Mouse (Mus musculus) monocyte, adult 5-6 weeks (primary cell): ENCODE measurements around the gene Rab20. TPM values are rescaled to one million over a fixed set of nuclear protein-coding genes. Genes with fewer than 3 reads are reported as not detected.

Experiments used
- ATAC-seq: fragments of 153-309, 156-312 bp; replicated peaks from 2 replicates; pipeline ENCODE4 v1.8.0; 2017; ENCODE audit warnings: mild to moderate bottlenecking; ENCODE audit not compliant: low TSS enrichment, insufficient number of reproducible peaks, severe bottlenecking, poor library complexity, low FRiP score
- total RNA-seq: library from RNA; stranded (forward); fragments of 200-1000, 200-491, 200-594 nt; gene quantifications from 3 replicates; pipeline ENCODE4 v1.2.3, GENCODE M21; 2017

The Rab20 gene
- total RNA-seq, 1 experiment from 2014 or later = 18.9 TPM

- ATAC-seq = no peak
Measured at GRCm38 (mm10) chr8:11421105-11421504, 57.4 kb downstream of the Rab20 start.

DNA sequence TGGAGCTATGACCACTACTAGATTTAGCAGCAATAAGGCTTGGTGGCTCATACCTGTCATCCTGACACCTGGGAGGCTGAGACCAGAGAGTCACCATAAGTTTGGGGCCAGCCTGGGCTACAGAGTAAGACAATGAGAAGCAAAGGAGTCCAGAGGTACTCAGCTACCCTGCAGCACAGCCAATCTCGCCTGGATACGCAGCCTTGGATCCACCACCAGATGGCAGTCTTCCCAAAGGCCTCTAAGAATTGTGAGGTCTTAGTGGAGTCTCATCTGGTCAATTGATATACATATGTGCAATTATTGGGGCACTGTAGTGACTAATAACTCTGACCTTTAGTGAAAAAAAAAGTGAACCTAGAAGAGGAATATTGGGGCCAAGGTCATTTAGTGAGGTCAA lies 58.9 kb downstream of the Rab20 start:
- peak; percentile 77 for ATAC-seq

- no peak for ATAC-seq
Measured at GRCm38 (mm10) chr8:11419232-11419631, 59.3 kb downstream of the Rab20 start.

DNA sequence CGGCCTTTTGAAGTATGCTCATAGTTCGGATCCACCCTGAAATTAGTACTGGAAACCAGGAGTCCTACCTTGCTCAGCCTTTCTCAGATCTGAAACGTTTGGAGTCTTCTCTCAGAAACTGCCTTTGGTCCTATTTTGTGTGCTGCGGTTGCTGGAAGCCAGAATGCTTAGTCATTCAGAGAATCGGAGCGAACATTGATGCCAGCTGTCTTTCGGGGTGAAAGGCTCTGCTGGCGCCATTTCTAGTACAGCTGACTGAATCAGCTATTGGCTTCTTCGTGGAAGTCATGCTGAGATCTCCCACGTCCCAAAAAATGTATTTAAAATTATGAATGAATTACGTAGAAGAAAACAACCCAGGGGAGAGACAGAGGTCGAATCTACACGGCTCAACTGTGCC lies 60.7 kb downstream of the Rab20 start:
- ATAC-seq = no peak

GRCm38 (mm10) chr8:11415089-11415488 lies 63.4 kb downstream of the Rab20 start:
- ATAC-seq = no peak

GRCm38 (mm10) chr8:11414304-11414703 lies 64.2 kb downstream of the Rab20 start:
- no peak for ATAC-seq

DNA sequence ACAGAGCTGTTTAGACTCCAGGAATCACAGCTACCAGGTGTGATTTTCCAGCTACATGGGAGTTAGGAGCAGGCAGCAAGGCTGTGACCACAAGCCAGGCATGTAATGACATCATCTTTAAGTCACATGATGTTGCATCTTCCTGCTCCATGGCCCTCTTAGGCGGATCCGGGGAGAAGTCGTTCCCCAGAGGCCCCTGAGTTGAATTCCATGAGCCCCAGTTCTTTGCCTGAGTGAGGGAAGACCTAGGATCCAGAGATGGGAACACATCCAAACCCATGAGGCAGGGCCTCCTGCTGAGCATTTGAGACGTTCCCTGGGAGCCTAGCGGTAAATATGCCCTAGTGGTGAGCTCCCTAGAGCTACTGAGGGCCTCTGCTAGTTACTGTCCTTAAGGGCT lies 66.1 kb downstream of the Rab20 start:
- no peak for ATAC-seq

- peak; percentile 53 for ATAC-seq
Measured at GRCm38 (mm10) chr8:11411504-11412124, 66.9 kb downstream of the Rab20 start.

DNA sequence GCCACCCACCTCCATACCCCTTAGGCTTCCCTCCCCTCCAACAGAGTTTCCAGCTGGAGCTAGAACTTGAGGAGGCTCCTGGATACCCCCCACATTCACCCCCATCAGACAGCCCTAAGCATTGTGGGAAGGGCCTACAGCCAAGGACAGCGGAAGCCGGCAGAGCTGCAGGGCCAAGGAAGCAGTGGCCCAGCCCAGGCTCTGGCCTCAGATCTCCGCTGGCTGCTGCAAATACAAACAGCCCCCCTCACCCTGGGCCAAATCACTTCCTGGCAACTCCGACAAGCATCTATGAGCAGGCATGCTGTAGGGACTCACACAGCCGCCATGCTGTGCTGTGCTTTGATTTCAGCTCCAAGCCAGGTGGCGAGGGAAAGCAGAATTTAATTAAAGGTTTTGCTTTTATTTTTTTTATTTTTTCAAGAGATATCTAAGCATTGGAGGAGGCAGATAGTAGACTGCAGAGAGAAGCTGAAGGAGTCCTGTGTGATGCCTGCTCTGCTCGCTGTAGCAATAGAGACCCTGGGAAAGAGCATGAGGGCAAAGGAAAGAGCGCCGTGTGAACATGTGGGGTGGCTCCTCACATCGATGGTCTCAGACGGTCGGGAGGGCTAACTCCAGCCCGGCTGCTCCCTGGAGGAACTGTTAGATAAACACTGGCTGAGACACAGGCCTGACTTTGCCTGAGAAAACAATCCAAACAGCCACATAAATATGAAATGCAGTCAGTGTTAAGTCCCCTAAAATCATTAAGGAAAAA lies 72.6 kb downstream of the Rab20 start:
- ATAC-seq = no peak

DNA sequence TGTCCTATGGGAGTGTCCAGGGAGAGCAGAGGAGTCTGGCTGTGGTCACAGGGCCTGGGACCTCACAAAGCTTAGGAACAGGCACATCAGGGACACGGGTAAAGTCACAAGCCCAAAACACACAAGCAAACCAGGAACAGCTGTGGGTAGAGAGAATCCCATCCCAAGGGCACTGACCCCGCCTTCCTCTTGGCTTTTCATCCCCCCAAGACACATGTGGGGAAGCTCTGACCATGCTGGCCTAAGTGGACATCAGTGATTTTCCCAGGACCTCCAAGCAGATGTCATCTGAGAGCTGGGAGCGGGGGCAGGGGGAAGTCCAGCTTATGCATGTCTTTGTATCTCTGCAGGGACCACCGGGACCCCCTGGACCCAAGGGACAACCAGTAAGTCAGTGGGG lies 73.9 kb downstream of the Rab20 start:
- no peak for ATAC-seq

DNA sequence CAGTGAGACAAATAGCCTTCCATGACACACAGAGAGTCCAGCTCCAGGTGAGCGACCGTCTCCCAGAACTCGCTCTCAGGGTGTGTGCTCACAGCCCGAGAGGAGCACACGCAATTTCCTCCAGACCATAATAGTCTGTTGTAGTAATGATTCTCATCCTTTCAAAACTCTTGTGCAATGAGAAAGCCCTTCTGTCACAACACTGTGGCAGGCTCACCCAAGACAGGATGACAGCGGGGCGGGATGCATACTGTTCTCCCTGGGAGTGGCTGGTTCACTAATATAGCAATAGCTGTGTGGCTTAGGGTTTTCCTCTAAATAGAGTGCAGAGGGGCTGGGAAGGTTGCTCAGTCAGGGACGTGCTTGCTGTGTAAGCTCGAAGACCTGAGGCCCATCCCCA lies 74.7 kb downstream of the Rab20 start:
- peak; percentile 93 for ATAC-seq

Other genes starting within 250 kb of the Rab20 start
- gene Col4a2, start 165.9 kb downstream of the Rab20 start, total RNA-seq = 1.7 to 5.2 TPM (median 3.4 TPM) in 3 replicates
- 1.5 to 5.7 TPM (median 2.8 TPM) in 3 replicates for gene Col4a1, start 165.9 kb downstream of the Rab20 start, total RNA-seq
- 27.9 to 51.1 TPM (median 46.4 TPM) in 3 replicates for gene Naxd, start 18.8 kb upstream of the Rab20 start, total RNA-seq
- 18.3 to 33.8 TPM (median 30.6 TPM) in 3 replicates for gene Cars2, start 72.1 kb upstream of the Rab20 start, total RNA-seq
- 69.1 to 75.3 TPM (median 75.0 TPM) in 3 replicates for gene Ing1, start 76.9 kb upstream of the Rab20 start, total RNA-seq
- 48.7 to 67.5 TPM (median 49.7 TPM) in 3 replicates for gene Ankrd10, start 157.0 kb upstream of the Rab20 start, total RNA-seq
- gene 1700016D06Rik, start 222.4 kb upstream of the Rab20 start, total RNA-seq = not detected in 3 replicates
- gene Arhgef7, start 249.0 kb upstream of the Rab20 start, total RNA-seq = 24.6 to 43.1 TPM (median 27.3 TPM) in 3 replicates